Comparison of ENCODE assay signal across 10 mouse cellular contexts in genomic region chr6:136385287-136385686, GRCm38 (mm10). TPM values are rescaled to one million over a fixed set of nuclear protein-coding genes. Genes with fewer than 3 reads are reported as not detected.
DNase-seq lines count a peak whose midpoint lies in the region; ATAC-seq and TF ChIP-seq lines count a peak whose summit lies in the region.
"Had no signal": no experiment of that assay in that cellular context is flagged by ENCODE, and none has a peak within 500 bp of the region (broad histone marks: within the 10 kb centered on the region; RNA-seq: fewer than 3 reads in every experiment).

No protein-coding gene starts in this region.

- no peaks in the 10 kb centered on the region for H3K36me3 ChIP-seq in liver, embryonic 14.5 days (replicated peaks; ENCODE audit: control insufficient read depth, insufficient read depth, low read depth)
- H3K36me3 ChIP-seq in liver, embryonic 12.5 days = no peaks in the 10 kb centered on the region
- H3K36me3 ChIP-seq in neural tube, embryonic 15.5 days = no peaks in the 10 kb centered on the region

- no peak overlapping the region for H3K27ac ChIP-seq in liver, embryonic 14.5 days
- no peak overlapping the region for H3K27ac ChIP-seq in liver, embryonic 12.5 days
- no peak overlapping the region for H3K27ac ChIP-seq in neural tube, embryonic 15.5 days (replicated peaks)

- no peaks in the 10 kb centered on the region for H3K9me3 ChIP-seq in liver, embryonic 14.5 days (ENCODE audit: control insufficient read depth, low read length)
- no peaks in the 10 kb centered on the region for H3K9me3 ChIP-seq in liver, embryonic 12.5 days (replicated peaks)
- no peaks in the 10 kb centered on the region for H3K9me3 ChIP-seq in neural tube, embryonic 15.5 days (replicated peaks)

- H3K4me1 ChIP-seq in liver, embryonic 14.5 days (replicated peaks; ENCODE audit: control insufficient read depth in 2 of 2, insufficient read depth in 2 of 2, low read length in 1 of 2) = no peaks in the 10 kb centered on the region
- no peaks in the 10 kb centered on the region for H3K4me1 ChIP-seq in liver, embryonic 12.5 days
- H3K4me1 ChIP-seq in neural tube, embryonic 15.5 days = no peaks in the 10 kb centered on the region; the same call in 1 of the 2 replicates

- H3K27me3 ChIP-seq in liver, embryonic 14.5 days (ENCODE audit: control insufficient read depth, insufficient read depth, low read length) = no peaks in the 10 kb centered on the region
- H3K27me3 ChIP-seq in liver, embryonic 12.5 days (replicated peaks) = no peaks in the 10 kb centered on the region
- no peaks in the 10 kb centered on the region for H3K27me3 ChIP-seq in neural tube, embryonic 15.5 days (replicated peaks)

- no peak overlapping the region for H3K4me3 ChIP-seq in liver, embryonic 14.5 days (ENCODE audit: insufficient read depth in 1 of 2, low read depth in 2 of 2, low read length in 2 of 2)
- H3K4me3 ChIP-seq in liver, embryonic 12.5 days = no peak overlapping the region
- H3K4me3 ChIP-seq in neural tube, embryonic 15.5 days (replicated peaks) = no peak overlapping the region

- peak; percentile 82 for ATAC-seq in frontal cortex, adult (ENCODE audit: low TSS enrichment)
- ATAC-seq in liver, embryonic 14.5 days (ENCODE audit: insufficient read depth) = no peak
- no peak for ATAC-seq in liver, embryonic 12.5 days
- no peak for ATAC-seq in neural tube, embryonic 15.5 days (ENCODE audit: low FRiP score)
- ATAC-seq: forebrain, embryonic 14.5 days had no signal

- WGBS in liver, embryonic 14.5 days (ENCODE audit: insufficient replicate concordance) = 49% methylated on average over 7 of the region's 7 CpGs
- 48% methylated on average over 7 of the region's 7 CpGs for WGBS in liver, embryonic 12.5 days (ENCODE audit: insufficient replicate concordance)
- 75% methylated on average over 7 of the region's 7 CpGs for WGBS in neural tube, embryonic 15.5 days

- no peak overlapping the region for H3K9ac ChIP-seq in liver, embryonic 14.5 days (replicated peaks)
- H3K9ac ChIP-seq in liver, embryonic 12.5 days = no peak overlapping the region
- H3K9ac ChIP-seq in neural tube, embryonic 15.5 days (replicated peaks) = no peak overlapping the region

- no peak for TF ChIP-seq EP300 in liver, embryonic 14.5 days (IDR thresholded peaks at IDR 0.05; ENCODE audit: low read depth)

- DNase-seq in frontal cortex, postnatal 25 days (ENCODE audit: low spot score in 2 of 2) = no peak
- no peak for DNase-seq in liver, embryonic 14.5 days (ENCODE audit: low read depth in 3 of 3, low spot score in 3 of 3)
- DNase-seq in R1 (ENCODE audit: low read depth, low spot score) = peak; percentile 63
- DNase-seq in right cerebral cortex, postnatal 25 days = peak; percentile 34
- DNase-seq in kidney, postnatal 10 days = no peak
- DNase-seq: midbrain, embryonic 14.5 days had no signal

- TF ChIP-seq CTCF in liver, embryonic 14.5 days (IDR thresholded peaks at IDR 0.05; ENCODE audit: low read depth) = peak; percentile 61

- no peak overlapping the region for H3K4me2 ChIP-seq in liver, embryonic 14.5 days (ENCODE audit: low read depth)
- no peak overlapping the region for H3K4me2 ChIP-seq in liver, embryonic 12.5 days
- no peak overlapping the region for H3K4me2 ChIP-seq in neural tube, embryonic 15.5 days

RNA-seq across cellular contexts. Expression of gene E330021D16Rik, which starts 30.1 kb away (rescaled TPM):
- polyA plus RNA-seq in liver, embryonic 14.5 days (2012; rRNA removed) = 0.08 and 0.09 TPM in 2 replicates
- polyA plus RNA-seq in liver, embryonic 14.5 days (2014; fragmentation: Nextera tagmentation; extraction: Ambion mirVana) = 0.19 and 0.34 TPM in 2 replicates
- not detected in 2 replicates for polyA plus RNA-seq in liver, embryonic 12.5 days (2016; fragmentation: Nextera tagmentation; extraction: Ambion mirVana)
- 0.13 TPM in 1 of 2 replicates, not detected in the other for polyA plus RNA-seq in neural tube, embryonic 15.5 days (2015; fragmentation: Nextera tagmentation; extraction: Ambion mirVana)
- polyA plus RNA-seq: forebrain, embryonic 14.5 days; midbrain, embryonic 14.5 days had no signal

RNA-seq across cellular contexts. Expression of gene Gm8994, which starts 57.9 kb away (rescaled TPM):
- 0.02 TPM in 1 of 2 replicates, not detected in the other for polyA plus RNA-seq in liver, embryonic 14.5 days (2012; rRNA removed)
- polyA plus RNA-seq in liver, embryonic 14.5 days (2014; fragmentation: Nextera tagmentation; extraction: Ambion mirVana) = not detected in 2 replicates
- not detected in 2 replicates for polyA plus RNA-seq in liver, embryonic 12.5 days (2016; fragmentation: Nextera tagmentation; extraction: Ambion mirVana)
- polyA plus RNA-seq in neural tube, embryonic 15.5 days (2015; fragmentation: Nextera tagmentation; extraction: Ambion mirVana) = not detected in 2 replicates
- polyA plus RNA-seq: forebrain, embryonic 14.5 days; midbrain, embryonic 14.5 days had no signal

Comparison
In these comparisons a context has a peak if more than half of its experiments do, and no peak if none do; other contexts are left out.
1. DNase-seq: peak in R1 (single experiment) and right cerebral cortex, postnatal 25 days (single experiment); none in frontal cortex, postnatal 25 days (0 of 2), liver, embryonic 14.5 days (0 of 3) and kidney, postnatal 10 days (single experiment).